Mouse (Mus musculus): ENCODE measurements around the gene Apela. TPM values are rescaled to one million over a fixed set of nuclear protein-coding genes. Genes with fewer than 3 reads are reported as not detected.

Apela gene
- 0.28 TPM in 1 of 2 replicates, not detected in the other for polyA plus RNA-seq (2012; rRNA removed)

DNA sequence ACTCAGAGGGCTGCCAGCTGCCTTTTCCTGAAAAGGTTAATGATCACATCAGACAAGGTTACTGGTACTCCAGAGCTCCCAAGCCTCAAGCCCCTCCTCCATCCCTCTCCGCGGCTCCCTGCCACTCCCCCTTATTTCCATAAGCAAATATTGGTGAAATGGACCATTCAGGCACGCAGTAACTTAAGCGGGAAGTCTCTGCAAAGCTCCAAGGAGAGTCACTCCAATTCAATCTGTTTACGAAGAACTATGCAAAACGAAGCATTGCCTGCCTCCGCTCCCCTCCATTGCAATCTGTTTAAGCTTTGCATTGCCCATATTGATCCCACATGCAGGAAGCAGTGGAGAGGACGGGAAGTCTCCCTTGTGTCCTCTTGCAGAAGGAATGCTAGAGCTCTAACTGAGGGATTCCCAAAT is at the start of gene Apela:
Apela (minus strand) TSS at position 220 of the 417 bp plus-strand sequence.
- DNase-seq, result no peak
- 13% methylated on average over 8 of the region's 8 CpGs for WGBS
- no peaks in the 10 kb centered on the region for H3K27me3 ChIP-seq (ENCODE audit: control insufficient read depth, insufficient read depth, low read length)
- no peaks in the 10 kb centered on the region for H3K36me3 ChIP-seq (ENCODE audit: control insufficient read depth, insufficient read depth, low read length)
- H3K4me3 ChIP-seq (ENCODE audit: control insufficient read depth, insufficient read depth, low read length), result no peak within 1 kb of the TSS
- H3K27ac ChIP-seq (ENCODE audit: control insufficient read depth, insufficient read depth, low read length), result no peak within 1 kb of the TSS
- H3K4me1 ChIP-seq (replicated peaks; ENCODE audit: control insufficient read depth, insufficient read depth, low read length), result no peaks in the 10 kb centered on the region
- TF ChIP-seq CTCF (IDR thresholded peaks at IDR 0.05; ENCODE audit: borderline replicate concordance, control insufficient read depth, extremely low read depth, insufficient read depth, low read length, poor library complexity) (no peak), POLR2A (IDR thresholded peaks at IDR 0.05; ENCODE audit: control insufficient read depth, extremely low read depth, insufficient read depth, low read length, poor library complexity) (no peak)

DNA sequence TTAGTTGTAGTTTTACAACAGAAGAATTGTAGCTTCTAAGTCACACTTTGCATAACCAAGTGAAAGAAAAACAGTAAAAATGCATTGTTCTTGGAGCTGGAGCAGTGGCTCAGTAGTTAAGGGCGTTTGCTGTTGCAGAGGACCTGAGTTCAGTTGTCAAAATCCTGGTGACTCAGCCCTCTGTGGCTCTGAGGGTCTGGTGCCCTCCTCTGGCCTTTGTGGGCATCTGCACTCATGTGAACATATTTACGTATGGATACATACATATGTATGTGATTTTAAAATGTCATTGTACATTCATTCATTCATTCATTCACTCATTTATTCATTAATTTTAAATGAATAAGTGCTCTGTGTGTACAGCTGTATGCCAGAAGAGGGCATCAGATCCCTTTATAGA is 48.5 kb upstream of the Apela start:
- WGBS, result 62% methylated on average over 2 of the region's 2 CpGs
- Histone ChIP-seq H3K4me3 (ENCODE audit: control insufficient read depth, insufficient read depth, low read length) (no peak overlapping the region), H3K27ac (ENCODE audit: control insufficient read depth, insufficient read depth, low read length) (no peak overlapping the region), H3K4me1 (replicated peaks; ENCODE audit: control insufficient read depth, insufficient read depth, low read length) (no peaks in the 10 kb centered on the region), H3K27me3 (ENCODE audit: control insufficient read depth, insufficient read depth, low read length) (no peaks in the 10 kb centered on the region), H3K36me3 (ENCODE audit: control insufficient read depth, insufficient read depth, low read length) (no peaks in the 10 kb centered on the region)
- TF ChIP-seq POLR2A (IDR thresholded peaks at IDR 0.05; ENCODE audit: control insufficient read depth, extremely low read depth, insufficient read depth, low read length, poor library complexity) (no peak), CTCF (IDR thresholded peaks at IDR 0.05; ENCODE audit: borderline replicate concordance, control insufficient read depth, extremely low read depth, insufficient read depth, low read length, poor library complexity) (no peak)
- no peak for DNase-seq

DNA sequence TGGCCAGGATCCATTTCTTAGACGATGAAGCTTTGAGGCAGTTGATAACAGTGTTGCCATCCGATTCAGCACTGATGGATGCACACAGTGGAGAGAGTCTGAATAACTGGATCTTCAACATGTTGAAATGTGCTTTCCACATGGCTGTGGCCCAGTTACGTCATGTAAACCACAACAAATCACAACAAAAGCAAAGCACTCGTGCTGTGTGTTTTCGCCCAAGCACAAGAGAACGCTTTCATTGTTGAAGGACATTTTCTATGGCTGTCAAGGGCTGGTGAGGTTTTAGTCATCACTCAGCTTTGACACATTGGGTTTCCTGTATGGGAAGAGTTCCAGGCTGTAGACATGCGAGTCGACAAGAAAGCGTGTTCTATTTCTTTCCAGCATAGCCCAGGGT is 43.6 kb upstream of the Apela start:
- Histone ChIP-seq H3K4me3 (ENCODE audit: control insufficient read depth, insufficient read depth, low read length) (no peak overlapping the region), H3K36me3 (ENCODE audit: control insufficient read depth, insufficient read depth, low read length) (no peaks in the 10 kb centered on the region), H3K27me3 (ENCODE audit: control insufficient read depth, insufficient read depth, low read length) (no peaks in the 10 kb centered on the region), H3K27ac (ENCODE audit: control insufficient read depth, insufficient read depth, low read length) (no peak overlapping the region), H3K4me1 (replicated peaks; ENCODE audit: control insufficient read depth, insufficient read depth, low read length) (no peaks in the 10 kb centered on the region)
- WGBS, result 30% methylated on average over 9 of the region's 9 CpGs
- no peak for TF ChIP-seq POLR2A (IDR thresholded peaks at IDR 0.05; ENCODE audit: control insufficient read depth, extremely low read depth, insufficient read depth, low read length, poor library complexity)
- no peak for TF ChIP-seq CTCF (IDR thresholded peaks at IDR 0.05; ENCODE audit: borderline replicate concordance, control insufficient read depth, extremely low read depth, insufficient read depth, low read length, poor library complexity)
- DNase-seq, result no peak

DNA sequence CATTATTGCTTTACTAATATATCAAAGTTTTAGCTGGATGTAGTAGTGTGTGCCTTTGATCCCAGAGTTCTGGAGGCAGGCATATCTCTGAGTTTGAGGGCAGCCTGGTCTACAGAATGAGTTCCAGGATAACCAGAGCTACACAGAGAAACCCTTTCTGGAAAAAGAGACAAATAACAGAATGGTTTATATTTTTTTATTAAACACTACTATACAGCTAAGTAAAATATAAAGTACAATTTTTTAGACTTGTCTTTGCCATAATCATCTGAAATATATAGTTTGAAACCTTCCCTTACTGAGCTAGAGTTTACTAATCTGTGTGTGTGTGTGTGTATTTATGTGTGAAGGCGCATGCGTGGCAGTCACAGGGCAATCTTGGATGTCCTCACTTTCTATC is 37.6 kb upstream of the Apela start, which contains the start of gene Gm10663:
Gm10663 (plus strand) TSS at position 301 of the 400 bp plus-strand sequence.
- no peak for DNase-seq
- Histone ChIP-seq H3K27ac (ENCODE audit: control insufficient read depth, insufficient read depth, low read length) (no peak within 1 kb of the TSS), H3K4me3 (ENCODE audit: control insufficient read depth, insufficient read depth, low read length) (no peak within 1 kb of the TSS), H3K36me3 (ENCODE audit: control insufficient read depth, insufficient read depth, low read length) (no peaks in the 10 kb centered on the region), H3K27me3 (ENCODE audit: control insufficient read depth, insufficient read depth, low read length) (no peaks in the 10 kb centered on the region), H3K4me1 (replicated peaks; ENCODE audit: control insufficient read depth, insufficient read depth, low read length) (no peaks in the 10 kb centered on the region)
- 97% methylated on average over 2 of the region's 2 CpGs for WGBS
- no peak for TF ChIP-seq POLR2A (IDR thresholded peaks at IDR 0.05; ENCODE audit: control insufficient read depth, extremely low read depth, insufficient read depth, low read length, poor library complexity)

DNA sequence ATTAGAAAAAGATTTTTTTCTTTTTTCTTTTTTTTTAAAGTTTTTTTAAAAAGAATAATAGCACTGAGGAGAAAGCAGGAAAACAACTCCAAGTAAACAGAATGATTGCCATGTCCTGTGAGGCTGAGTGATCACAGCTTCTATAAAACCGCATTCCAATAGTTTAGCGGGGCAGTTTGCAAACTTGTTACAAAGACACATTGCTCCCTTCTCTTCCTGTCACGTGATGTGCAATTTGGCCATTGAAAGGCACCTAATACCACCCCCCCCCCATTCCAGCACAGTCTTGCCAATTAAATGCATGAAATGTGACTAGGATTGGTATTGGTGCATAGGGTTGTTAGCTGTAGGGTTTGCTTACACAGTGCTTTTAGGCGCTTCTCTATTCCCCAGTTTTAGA is 33.9 kb upstream of the Apela start:
- Histone ChIP-seq H3K27me3 (ENCODE audit: control insufficient read depth, insufficient read depth, low read length) (no peaks in the 10 kb centered on the region), H3K36me3 (ENCODE audit: control insufficient read depth, insufficient read depth, low read length) (no peaks in the 10 kb centered on the region), H3K27ac (ENCODE audit: control insufficient read depth, insufficient read depth, low read length) (no peak overlapping the region), H3K4me1 (replicated peaks; ENCODE audit: control insufficient read depth, insufficient read depth, low read length) (no peaks in the 10 kb centered on the region), H3K4me3 (ENCODE audit: control insufficient read depth, insufficient read depth, low read length) (no peak overlapping the region)
- no peak for TF ChIP-seq CTCF (IDR thresholded peaks at IDR 0.05; ENCODE audit: borderline replicate concordance, control insufficient read depth, extremely low read depth, insufficient read depth, low read length, poor library complexity)
- TF ChIP-seq POLR2A (IDR thresholded peaks at IDR 0.05; ENCODE audit: control insufficient read depth, extremely low read depth, insufficient read depth, low read length, poor library complexity), result no peak
- 74% methylated on average over 4 of the region's 4 CpGs for WGBS
- no peak for DNase-seq

DNA sequence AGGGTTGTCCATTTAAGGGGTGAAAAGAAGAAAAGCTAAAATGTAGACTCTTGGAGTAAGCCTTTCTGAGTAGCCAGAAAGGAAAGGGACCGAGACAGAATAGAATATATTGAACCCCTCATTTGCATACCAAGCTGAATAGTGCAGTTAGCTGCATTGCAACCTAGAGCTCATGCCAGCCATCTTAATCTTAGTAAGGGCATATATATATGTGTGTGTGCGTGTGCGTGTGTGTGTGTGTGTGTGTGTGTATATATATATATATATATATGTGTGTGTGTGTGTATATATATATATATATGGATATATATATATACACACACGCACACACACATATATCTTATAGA is 31.3 kb upstream of the Apela start:
- Histone ChIP-seq H3K36me3 (ENCODE audit: control insufficient read depth, insufficient read depth, low read length) (no peaks in the 10 kb centered on the region), H3K27me3 (ENCODE audit: control insufficient read depth, insufficient read depth, low read length) (no peaks in the 10 kb centered on the region), H3K27ac (ENCODE audit: control insufficient read depth, insufficient read depth, low read length) (no peak overlapping the region), H3K4me3 (ENCODE audit: control insufficient read depth, insufficient read depth, low read length) (no peak overlapping the region), H3K4me1 (replicated peaks; ENCODE audit: control insufficient read depth, insufficient read depth, low read length) (no peaks in the 10 kb centered on the region)
- no peak for DNase-seq
- 94% methylated on average over 4 of the region's 4 CpGs for WGBS
- TF ChIP-seq POLR2A (IDR thresholded peaks at IDR 0.05; ENCODE audit: control insufficient read depth, extremely low read depth, insufficient read depth, low read length, poor library complexity) (no peak), CTCF (IDR thresholded peaks at IDR 0.05; ENCODE audit: borderline replicate concordance, control insufficient read depth, extremely low read depth, insufficient read depth, low read length, poor library complexity) (no peak)

Data from thymus, adult 2 months (tissue).